Mouse (Mus musculus) CH12.LX (cell line): Measurements from ENCODE around the gene Adarb1. TPM values are rescaled to one million over a fixed set of nuclear protein-coding genes. Genes with fewer than 3 reads are reported as not detected.
"Not testable (repeated sequence)": the region's sequence is repeated elsewhere in the genome, so short reads cannot be mapped to it uniquely, and the experiment has no call there.

Experiments used
- DNase-seq: peaks from one replicate; pipeline ENCODE4 v3.0.0-alpha.2; 2013; ENCODE audit errors: extremely low read depth
- H3K27ac ChIP-seq: 2 replicates; pipeline ENCODE4 v1.5.1; 2012; ENCODE audit warnings: low read depth, mild to moderate bottlenecking, control low read depth, moderate library complexity; ENCODE audit not compliant: insufficient read depth
- H3K27me3 ChIP-seq: replicated peaks from 2 replicates; pipeline ENCODE3; 2012; ENCODE audit warnings: inconsistent platforms
- H3K36me3 ChIP-seq, 2 experiments: replicated peaks in 1 of 2; 2 replicates each; pipeline versions ENCODE3 to v1.6.1; 2012; ENCODE audit warnings: inconsistent platforms in 1 of 2, low read length in 1 of 2, mild to moderate bottlenecking in 1 of 2, mixed read lengths in 1 of 2, moderate library complexity in 1 of 2; ENCODE audit not compliant: control insufficient read depth in 1 of 2, insufficient read depth in 1 of 2
- H3K4me1 ChIP-seq, 2 experiments: 2 replicates each; pipeline ENCODE4 v1.6.1; 2012; ENCODE audit warnings: inconsistent platforms in 1 of 2, moderate library complexity in 1 of 2; ENCODE audit not compliant: insufficient read depth in 2 of 2, control insufficient read depth in 1 of 2
- H3K4me2 ChIP-seq: 2 replicates; pipeline ENCODE4 v1.6.1; 2012; ENCODE audit warnings: low read depth, mild to moderate bottlenecking, control low read depth; ENCODE audit not compliant: poor library complexity, insufficient read depth, severe bottlenecking
- H3K4me3 ChIP-seq, 3 experiments: fragments of 150-350 bp in 1 of 3; sonication (generic) in 1 of 3; replicated peaks in 1 of 3; 2 replicates each; pipeline versions ENCODE3 to v1.5.1; 2011 to 2012; ENCODE audit warnings: low read depth in 2 of 3, low read length in 2 of 3, mild to moderate bottlenecking in 2 of 3, moderate library complexity in 2 of 3, control low read depth in 1 of 3, improper control_type of control experiment in 1 of 3, inconsistent platforms in 1 of 3, mixed read lengths in 1 of 3; ENCODE audit not compliant: poor library complexity in 1 of 3
- H3K79me2 ChIP-seq: replicated peaks from 2 replicates; pipeline ENCODE4 v1.6.1; 2012; ENCODE audit warnings: mild to moderate bottlenecking, moderate library complexity; ENCODE audit not compliant: control insufficient read depth, poor library complexity, insufficient read depth, severe bottlenecking; ENCODE audit errors: extremely low read depth
- H3K9ac ChIP-seq: 2 replicates; pipeline ENCODE4 v1.6.1; 2012; ENCODE audit warnings: low read depth, mild to moderate bottlenecking, control low read depth, moderate library complexity; ENCODE audit not compliant: insufficient read depth
- H3K9me3 ChIP-seq: replicated peaks from 2 replicates; pipeline ENCODE3; 2012; ENCODE audit warnings: low read length, inconsistent platforms, mixed read lengths
- CTCF ChIP-seq, 2 experiments: IDR thresholded peaks in 1 of 2; conservative IDR thresholded peaks in 1 of 2; 2 replicates each; pipeline ENCODE4 v1.5.1; 2011 to 2012; ENCODE audit warnings: low read depth in 2 of 2, low read length in 2 of 2, improper control_type of control experiment in 1 of 2, inconsistent platforms in 1 of 2, mild to moderate bottlenecking in 1 of 2, moderate library complexity in 1 of 2
- EP300 ChIP-seq: IDR thresholded peaks from 2 replicates; pipeline ENCODE4 v1.6.1; 2011; ENCODE audit warnings: low read length, improper control_type of control experiment
- MAX ChIP-seq: IDR thresholded peaks from 2 replicates; pipeline ENCODE4 v1.6.1; 2011; ENCODE audit warnings: low read length, improper control_type of control experiment
- MYC ChIP-seq: IDR thresholded peaks from 2 replicates; pipeline ENCODE4 v1.6.1; 2011; ENCODE audit warnings: low read depth, mild to moderate bottlenecking, improper control_type of control experiment, low read length
- RAD21 ChIP-seq: IDR thresholded peaks from 2 replicates; pipeline ENCODE4 v1.6.1; 2011; ENCODE audit warnings: low read depth, mild to moderate bottlenecking, low read length, improper control_type of control experiment, moderate library complexity
- SMC3 ChIP-seq: IDR thresholded peaks from 2 replicates; pipeline ENCODE4 v1.6.1; 2011; ENCODE audit warnings: low read depth, low read length, improper control_type of control experiment
- USF1 ChIP-seq: IDR thresholded peaks from 2 replicates; pipeline ENCODE4 v1.6.1; 2014; ENCODE audit warnings: low read depth, mild to moderate bottlenecking, inconsistent platforms, low read length, improper control_type of control experiment
- ZC3H11A ChIP-seq: IDR thresholded peaks from 2 replicates; pipeline ENCODE4 v1.6.1; 2012; ENCODE audit warnings: low read depth, mild to moderate bottlenecking, inconsistent platforms, low read length, improper control_type of control experiment
- ZNF384 ChIP-seq: IDR thresholded peaks from 2 replicates; pipeline ENCODE4 v1.6.1; 2012; ENCODE audit warnings: low read depth, low read length, improper control_type of control experiment, inconsistent platforms
- dilution Hi-C: fragments of 300-500 bp; cut with MboI; formaldehyde crosslinking; loops from 2 replicates; pipeline ENCODE4 v1.14.3; 2020; ENCODE audit warnings: low sequenced_read_pairs; ENCODE audit not compliant: extremely low pct_unique_long_range_greater_than_20kb, extremely low pct_ligation_motif_present
- in situ Hi-C: fragments of 300-500 bp; cut with MboI; formaldehyde crosslinking; loops from 3 replicates; pipeline ENCODE4 v1.14.3; 2019; ENCODE audit warnings: low sequenced_read_pairs, low pct_ligation_motif_present, low pct_unique_long_range_greater_than_20kb, mixed read lengths
- polyA plus RNA-seq: library from polyadenylated mRNA; unstranded; fragments of >175 nt; gene quantifications from 2 replicates; pipeline ENCODE4 v1.2.1, GENCODE M21; 2012; ENCODE audit warnings: low read depth; ENCODE audit not compliant: insufficient read length
- total RNA-seq, 2 experiments: library from RNA; depleted of rRNA; stranded (reverse); fragments of 300-350 nt in 1 of 2; fragments of >200 nt in 1 of 2; gene quantifications; 2 replicates each; pipeline ENCODE4 v1.2.3; 2012 to 2014

Adarb1 gene
- total and polyA plus RNA-seq, 3 experiments, result 1.7 to 3.5 (median 2.4) TPM

- dilution Hi-C loops, result no loop called here
- H3K4me3 ChIP-seq, result no peak overlapping the region
- peaks cover 2% of the 10 kb centered on the region for H3K9me3 ChIP-seq
- peak; percentile 85 for DNase-seq
- no peaks in the 10 kb centered on the region for H3K36me3 ChIP-seq
- H3K27me3 ChIP-seq, result peaks cover 17% of the 10 kb centered on the region
- no peak overlapping the region for H3K9ac ChIP-seq
- H3K27ac ChIP-seq, result no peak overlapping the region
- peak; percentile 70 for TF ChIP-seq ZC3H11A
- TF ChIP-seq CTCF (conservative IDR thresholded peaks at IDR 0.05 in 1 of 2, IDR thresholded peaks at IDR 0.05 in 1 of 2; ENCODE audit: low read depth in 2 of 2, low read length in 2 of 2), result peak; percentile 93
- peak; percentile 93 for TF ChIP-seq SMC3
- TF ChIP-seq ZNF384, result no peak
- peak; percentile 94 for TF ChIP-seq RAD21
- no peak for TF ChIP-seq MAX
- peak; percentile 42; the same call in 1 of the 2 replicates for TF ChIP-seq MYC
- H3K79me2 ChIP-seq, result no peaks in the 10 kb centered on the region
- H3K4me2 ChIP-seq, result no peak overlapping the region
- peaks cover 0 to 10% of the 10 kb centered on the region in 2 experiments; a peak in 1 of 4 replicates for H3K4me1 ChIP-seq
- in situ Hi-C loops, result no loop called here
Measured at GRCm38 (mm10) chr10:77282822-77283221, 135.2 kb downstream of the Adarb1 start.

GRCm38 (mm10) chr10:77282085-77282484, 136.0 kb downstream of the Adarb1 start:
- not testable (repeated sequence) for DNase-seq
- peak in 1 of 2 experiments; percentile 30; a peak in 2 of 4 replicates for TF ChIP-seq CTCF (conservative IDR thresholded peaks at IDR 0.05 in 1 of 2, IDR thresholded peaks at IDR 0.05 in 1 of 2; ENCODE audit: low read depth in 2 of 2, low read length in 2 of 2)
- TF ChIP-seq, all 38 proteins: peak for 1; not testable (repeated sequence) for 37
- H3K36me3 ChIP-seq, H3K79me2 ChIP-seq, H3K9ac ChIP-seq, dilution Hi-C loops, H3K4me3 ChIP-seq, H3K4me2 ChIP-seq, H3K9me3 ChIP-seq, H3K27ac ChIP-seq, in situ Hi-C loops: not testable (repeated sequence)
- H3K27me3 ChIP-seq, result peaks cover 17% of the 10 kb centered on the region
- peaks cover 0 to 10% of the 10 kb centered on the region in 2 experiments; a peak in 1 of 4 replicates for H3K4me1 ChIP-seq

GRCm38 (mm10) chr10:77273798-77274197, 144.3 kb downstream of the Adarb1 start:
- Histone ChIP-seq H3K79me2 (no peaks in the 10 kb centered on the region), H3K4me1 (peaks cover 2 to 8% of the 10 kb centered on the region in 2 experiments; a peak in 2 of 4 replicates), H3K4me3 (no peak overlapping the region), H3K27ac (no peak overlapping the region), H3K27me3 (peaks cover 2% of the 10 kb centered on the region), H3K4me2 (no peak overlapping the region), H3K9ac (no peak overlapping the region), H3K36me3 (peaks cover 11 to 18% of the 10 kb centered on the region in 2 experiments), H3K9me3 (no peaks in the 10 kb centered on the region)
- no peak for TF ChIP-seq EP300
- no peak for TF ChIP-seq USF1
- in situ Hi-C loops (no loop called here), dilution Hi-C loops (no loop called here)
- no peak for DNase-seq
